Mouse (Mus musculus): ENCODE results near the gene Lmnb2. TPM values are rescaled to one million over a fixed set of nuclear protein-coding genes. Genes with fewer than 3 reads are reported as not detected.

The Lmnb2 gene
- polyA plus RNA-seq, 1 experiment: 44.2 TPM

GRCm38 (mm10) chr10:80931695-80932094 is 13.7 kb upstream of the Lmnb2 start:
- H3K36me3 ChIP-seq (ENCODE audit: control insufficient read depth, insufficient read depth, low read length): no peaks in the 10 kb centered on the region
- whole genome bisulfite sequencing: 22% methylated on average over 26 of the region's 26 CpGs
- no peak overlapping the region for H3K27ac ChIP-seq (ENCODE audit: control insufficient read depth, insufficient read depth, low read length)
- H3K27me3 ChIP-seq (ENCODE audit: control insufficient read depth, insufficient read depth, low read length): peaks cover 12% of the 10 kb centered on the region; the same call in 1 of the 2 replicates
- H3K4me3 ChIP-seq (ENCODE audit: control insufficient read depth, insufficient read depth, low read length): no peak overlapping the region
- TF ChIP-seq POLR2A (IDR thresholded peaks at IDR 0.05; ENCODE audit: control insufficient read depth, extremely low read depth, insufficient read depth, low read length, poor library complexity) (no peak), CTCF (IDR thresholded peaks at IDR 0.05; ENCODE audit: borderline replicate concordance, control insufficient read depth, extremely low read depth, insufficient read depth, low read length, poor library complexity) (no peak)
- peaks cover 44% of the 10 kb centered on the region for H3K4me1 ChIP-seq (replicated peaks; ENCODE audit: control insufficient read depth, insufficient read depth, low read length)
- DNase-seq: peak; percentile 39

- no peak for DNase-seq
- Histone ChIP-seq H3K4me3 (ENCODE audit: control insufficient read depth, insufficient read depth, low read length) (peak overlapping the region; percentile 30), H3K27ac (ENCODE audit: control insufficient read depth, insufficient read depth, low read length) (no peak overlapping the region), H3K36me3 (ENCODE audit: control insufficient read depth, insufficient read depth, low read length) (no peaks in the 10 kb centered on the region), H3K27me3 (ENCODE audit: control insufficient read depth, insufficient read depth, low read length) (peaks cover 12% of the 10 kb centered on the region; the same call in 1 of the 2 replicates), H3K4me1 (replicated peaks; ENCODE audit: control insufficient read depth, insufficient read depth, low read length) (peaks cover 41% of the 10 kb centered on the region)
- WGBS: 23% methylated on average over 14 of the region's 14 CpGs
- TF ChIP-seq POLR2A (IDR thresholded peaks at IDR 0.05; ENCODE audit: control insufficient read depth, extremely low read depth, insufficient read depth, low read length, poor library complexity) (no peak), CTCF (IDR thresholded peaks at IDR 0.05; ENCODE audit: borderline replicate concordance, control insufficient read depth, extremely low read depth, insufficient read depth, low read length, poor library complexity) (no peak)
Observed at GRCm38 (mm10) chr10:80931153-80931671, 13.2 kb upstream of the Lmnb2 start.

- H3K4me1 ChIP-seq (replicated peaks; ENCODE audit: control insufficient read depth, insufficient read depth, low read length): peaks cover 41% of the 10 kb centered on the region
- H3K27ac ChIP-seq (ENCODE audit: control insufficient read depth, insufficient read depth, low read length): no peak overlapping the region
- TF ChIP-seq CTCF (IDR thresholded peaks at IDR 0.05; ENCODE audit: borderline replicate concordance, control insufficient read depth, extremely low read depth, insufficient read depth, low read length, poor library complexity): no peak
- no peak for TF ChIP-seq POLR2A (IDR thresholded peaks at IDR 0.05; ENCODE audit: control insufficient read depth, extremely low read depth, insufficient read depth, low read length, poor library complexity)
- H3K36me3 ChIP-seq (ENCODE audit: control insufficient read depth, insufficient read depth, low read length): no peaks in the 10 kb centered on the region
- 2% methylated on average over 44 of the region's 45 CpGs for WGBS
- peaks cover 12% of the 10 kb centered on the region; the same call in 1 of the 2 replicates for H3K27me3 ChIP-seq (ENCODE audit: control insufficient read depth, insufficient read depth, low read length)
- peak overlapping the region; percentile 30 for H3K4me3 ChIP-seq (ENCODE audit: control insufficient read depth, insufficient read depth, low read length)
- DNase-seq: peak; percentile 51
Observed at GRCm38 (mm10) chr10:80930361-80931152, 12.5 kb upstream of the Lmnb2 start.

GRCm38 (mm10) chr10:80929299-80930226 is 11.5 kb upstream of the Lmnb2 start, which contains the start of gene Gadd45b:
Gadd45b (plus strand) TSS chr10:80930073.
- TF ChIP-seq CTCF (IDR thresholded peaks at IDR 0.05; ENCODE audit: borderline replicate concordance, control insufficient read depth, extremely low read depth, insufficient read depth, low read length, poor library complexity) (no peak), POLR2A (IDR thresholded peaks at IDR 0.05; ENCODE audit: control insufficient read depth, extremely low read depth, insufficient read depth, low read length, poor library complexity) (peak; percentile 97)
- H3K27me3 ChIP-seq (ENCODE audit: control insufficient read depth, insufficient read depth, low read length): peaks cover 12% of the 10 kb centered on the region; the same call in 1 of the 2 replicates
- no peaks in the 10 kb centered on the region for H3K36me3 ChIP-seq (ENCODE audit: control insufficient read depth, insufficient read depth, low read length)
- H3K4me1 ChIP-seq (replicated peaks; ENCODE audit: control insufficient read depth, insufficient read depth, low read length): peaks cover 41% of the 10 kb centered on the region
- peak; percentile 98 for DNase-seq
- WGBS: under 1% methylated on average over 56 of the region's 56 CpGs
- peak within 1 kb of the TSS; percentile 14; the same call in 1 of the 2 replicates for H3K27ac ChIP-seq (ENCODE audit: control insufficient read depth, insufficient read depth, low read length)
- H3K4me3 ChIP-seq (ENCODE audit: control insufficient read depth, insufficient read depth, low read length): peak within 1 kb of the TSS; percentile 61

- DNase-seq: peak; percentile 90
- no peak overlapping the region for H3K27ac ChIP-seq (ENCODE audit: control insufficient read depth, insufficient read depth, low read length)
- peak; percentile 93 for TF ChIP-seq CTCF (IDR thresholded peaks at IDR 0.05; ENCODE audit: borderline replicate concordance, control insufficient read depth, extremely low read depth, insufficient read depth, low read length, poor library complexity)
- TF ChIP-seq POLR2A (IDR thresholded peaks at IDR 0.05; ENCODE audit: control insufficient read depth, extremely low read depth, insufficient read depth, low read length, poor library complexity): peak; percentile 6; the same call in 1 of the 2 replicates
- peaks cover 12% of the 10 kb centered on the region; the same call in 1 of the 2 replicates for H3K27me3 ChIP-seq (ENCODE audit: control insufficient read depth, insufficient read depth, low read length)
- under 1% methylated on average over 48 of the region's 48 CpGs for WGBS
- H3K4me1 ChIP-seq (replicated peaks; ENCODE audit: control insufficient read depth, insufficient read depth, low read length): peaks cover 40% of the 10 kb centered on the region
- H3K36me3 ChIP-seq (ENCODE audit: control insufficient read depth, insufficient read depth, low read length): no peaks in the 10 kb centered on the region
- peak overlapping the region; percentile 61 for H3K4me3 ChIP-seq (ENCODE audit: control insufficient read depth, insufficient read depth, low read length)
Observed at GRCm38 (mm10) chr10:80928586-80929298, 10.7 kb upstream of the Lmnb2 start.

Data from thymus, adult 2 months (tissue).